Mouse (Mus musculus): ENCODE measurements at regions not wholly inside any gene's neighbourhood (a gene's known extent, or its start where the extent isn't known, plus 50 kb on each side); places are given as distances from the start of the nearest gene placed in this dataset.

- TF ChIP-seq POLR2A (IDR thresholded peaks at IDR 0.05; ENCODE audit: insufficient read depth, low read depth, low read length): no peak
- no peak for TF ChIP-seq CTCF (IDR thresholded peaks at IDR 0.05; ENCODE audit: insufficient read depth, low read depth, low read length)
Observed at GRCm38 (mm10) chr17:84859916-84860315, 69.3 kb upstream of the Lrpprc start.
